Mouse (Mus musculus): ENCODE measurements around the gene Tead1.
A peak's percentile ranks its signal among the peaks of the same experiment; 100 is the strongest.

Gene Tead1

DNA sequence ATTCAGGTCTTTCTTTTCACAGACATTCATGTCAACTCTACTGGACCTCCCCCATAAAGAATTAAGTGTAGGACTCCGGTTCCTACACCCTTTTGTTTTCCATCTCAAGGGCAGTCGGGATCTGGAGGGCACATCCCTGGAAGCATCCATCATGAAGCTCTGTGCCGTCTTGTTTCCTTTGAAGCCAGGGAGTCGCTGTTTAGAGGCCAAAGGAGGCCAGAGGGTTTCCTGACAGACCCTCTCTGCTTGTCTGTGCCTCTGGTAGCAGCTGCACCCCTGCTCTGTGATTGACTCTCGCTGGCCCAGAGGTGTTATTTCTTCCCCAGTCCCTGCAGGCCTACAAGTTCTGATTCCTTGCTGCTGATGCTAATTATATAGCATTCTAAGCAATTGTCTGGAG lies 259.8 kb downstream of the Tead1 start:
- no peak for DNase-seq

GRCm38 (mm10) chr7:112942567-112942966 lies 263.4 kb downstream of the Tead1 start:
- no peak for DNase-seq

- DNase-seq: no peak
Measured at GRCm38 (mm10) chr7:112943056-112943455, 263.9 kb downstream of the Tead1 start.

DNA sequence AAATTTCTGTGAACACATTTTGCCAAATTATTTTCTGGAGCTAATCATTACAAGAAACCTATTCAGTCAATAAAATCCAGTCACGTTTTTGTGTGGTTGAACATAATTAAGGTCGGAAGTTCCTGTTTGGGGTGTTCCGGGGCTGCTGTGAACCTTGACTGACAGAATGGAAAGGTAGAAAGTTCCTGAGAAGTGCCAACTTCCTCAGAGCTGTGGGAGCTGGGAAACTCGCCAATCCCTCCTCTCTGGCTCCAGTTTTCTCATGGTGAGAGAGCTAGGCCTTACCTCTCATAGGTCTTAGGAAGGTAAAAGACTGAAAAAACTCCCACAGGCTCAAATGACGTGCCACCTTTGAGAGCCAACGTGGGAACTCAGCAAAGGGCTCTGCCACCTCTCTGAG lies 267.6 kb downstream of the Tead1 start:
- peak; percentile 72 for DNase-seq

DNA sequence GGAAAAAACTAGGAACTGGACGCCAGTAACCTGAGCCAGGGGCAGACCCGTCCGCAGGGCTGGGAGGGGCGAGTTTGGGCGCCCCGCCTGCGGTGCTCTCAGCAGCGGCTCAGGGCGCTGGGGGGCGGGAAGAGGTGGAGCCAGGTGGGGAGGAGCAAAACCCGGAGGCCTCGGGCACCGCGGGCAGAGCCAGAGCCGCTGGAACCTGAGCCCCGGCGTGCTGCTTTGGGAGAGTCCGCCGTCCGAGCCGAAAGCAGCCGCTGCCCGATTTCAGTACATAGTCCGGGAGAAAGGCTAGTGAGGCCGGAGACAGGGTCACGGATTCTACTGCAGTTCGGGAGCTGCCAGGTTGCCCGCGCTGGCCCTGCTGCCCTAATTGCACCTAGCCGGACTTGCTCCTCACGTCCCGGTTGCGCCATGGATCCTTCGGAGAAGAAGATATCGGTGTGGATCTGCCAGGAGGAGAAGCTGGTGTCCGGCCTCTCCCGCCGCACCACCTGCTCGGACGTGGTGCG lies 274.7 kb downstream of the Tead1 start, which contains the start of gene Rassf10:
Gene Rassf10, plus strand, starts transcription at position 186 of the 515 bp plus-strand sequence.
- peak; percentile 93 for DNase-seq

DNA sequence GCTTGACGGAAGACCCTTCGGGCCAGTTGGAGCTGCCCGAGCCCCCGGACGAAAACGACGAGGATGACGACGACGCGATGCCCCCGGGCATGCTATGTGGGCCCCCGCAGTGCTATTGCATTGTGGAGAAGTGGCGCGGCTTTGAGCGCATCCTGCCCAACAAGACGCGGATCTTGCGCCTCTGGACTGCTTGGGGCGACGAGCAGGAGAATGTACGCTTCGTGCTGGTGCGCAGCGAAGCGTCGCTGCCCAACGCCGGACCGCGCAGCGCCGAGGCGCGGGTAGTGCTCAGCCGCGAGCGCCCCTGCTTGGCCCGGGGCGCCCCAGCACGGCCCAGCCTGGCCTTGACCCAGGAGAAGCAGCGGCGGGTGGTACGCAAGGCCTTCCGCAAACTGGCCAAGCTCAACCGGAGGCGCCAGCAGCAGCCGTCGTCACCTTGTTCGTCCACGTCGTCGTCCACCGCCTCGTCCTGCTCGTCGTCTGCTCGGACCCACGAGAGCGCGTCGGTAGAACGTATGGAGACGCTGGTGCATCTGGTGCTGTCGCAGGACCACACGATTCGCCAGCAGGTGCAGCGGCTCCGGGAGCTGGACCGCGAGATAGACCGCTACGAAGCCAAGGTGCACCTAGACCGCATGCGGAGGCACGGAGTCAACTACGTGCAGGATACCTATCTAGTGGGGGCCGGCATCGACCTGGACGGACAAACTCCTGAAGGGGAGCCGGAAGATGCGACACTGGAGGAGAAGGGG lies 275.4 kb downstream of the Tead1 start:
- DNase-seq: no peak

GRCm38 (mm10) chr7:112955103-112955827 lies 276.1 kb downstream of the Tead1 start:
- peak; percentile 36 for DNase-seq

- no peak for DNase-seq
Measured at GRCm38 (mm10) chr7:112955955-112956354, 276.8 kb downstream of the Tead1 start.
